ENCODE assay signal across 11 mouse cellular contexts in genomic region chr1:64192736-64193135, GRCm38 (mm10).
DNase-seq lines count a peak whose midpoint lies in the region; ATAC-seq and TF ChIP-seq lines count a peak whose summit lies in the region.
"Had no signal": no experiment of that assay in that cellular context is flagged by ENCODE, and none has a peak within 500 bp of the region (broad histone marks: within the 10 kb centered on the region; RNA-seq: fewer than 3 reads in every experiment).

No protein-coding gene starts in this region.

- H3K9me3 ChIP-seq in heart, embryonic 12.5 days (replicated peaks), result no peaks in the 10 kb centered on the region
- no peaks in the 10 kb centered on the region for H3K9me3 ChIP-seq in forebrain, postnatal 0 days (ENCODE audit: low read length)

- no peak for TF ChIP-seq CTCF in heart, adult 2 months (IDR thresholded peaks at IDR 0.05)
- TF ChIP-seq CTCF in layer of hippocampus, adult 2 months (conservative IDR thresholded peaks at IDR 0.05), result no peak
- TF ChIP-seq CTCF in forebrain, postnatal 0 days (IDR thresholded peaks at IDR 0.05; ENCODE audit: low read depth), result no peak

- WGBS in heart, adult 2 months, result 72% methylated on average over 3 of the region's 3 CpGs
- 75% methylated on average over 3 of the region's 3 CpGs for WGBS in heart, embryonic 12.5 days
- WGBS in forebrain, postnatal 0 days, result 65% methylated on average over 3 of the region's 3 CpGs

- no peak for TF ChIP-seq POLR2A in heart, adult 2 months (IDR thresholded peaks at IDR 0.05; ENCODE audit: insufficient read depth, low read depth, low read length)

- H3K79me2 ChIP-seq in heart, adult 2 months (replicated peaks; ENCODE audit: control insufficient read depth, insufficient read depth, low read length), result no peaks in the 10 kb centered on the region

- DNase-seq in heart, adult 2 months, result no peak
- no peak for DNase-seq in layer of hippocampus, adult 2 months (ENCODE audit: low spot score in 2 of 2)
- DNase-seq in layer of hippocampus, adult 9-10 months (ENCODE audit: low spot score), result no peak
- no peak for DNase-seq in forebrain, postnatal 0 days
- DNase-seq in thymus, postnatal 36 days, result no peak
- no peak for DNase-seq in left cerebral cortex, adult 8-10 months (ENCODE audit: low spot score in 2 of 2)

- H3K27me3 ChIP-seq in heart, adult 2 months (ENCODE audit: control insufficient read depth, insufficient read depth, low read length), result no peaks in the 10 kb centered on the region
- no peaks in the 10 kb centered on the region for H3K27me3 ChIP-seq in heart, embryonic 12.5 days (replicated peaks)
- H3K27me3 ChIP-seq in forebrain, postnatal 0 days (ENCODE audit: insufficient read depth, low read length), result no peaks in the 10 kb centered on the region

- H3K36me3 ChIP-seq in heart, adult 2 months (ENCODE audit: control insufficient read depth, insufficient read depth, low read length), result 0 out of 2 replicates have a peak, but pooled peaks cover 2% of the 10 kb centered on the region
- no peaks in the 10 kb centered on the region for H3K36me3 ChIP-seq in heart, embryonic 12.5 days
- no peaks in the 10 kb centered on the region for H3K36me3 ChIP-seq in forebrain, postnatal 0 days (ENCODE audit: insufficient read depth)

- 0 out of 2 replicates have a peak overlapping the region, but pooled peaks have one; percentile 18 for H3K27ac ChIP-seq in heart, adult 2 months
- H3K27ac ChIP-seq in heart, embryonic 12.5 days (ENCODE audit: poor library complexity, severe bottlenecking), result no peak overlapping the region
- peak overlapping the region; percentile 56 for H3K27ac ChIP-seq in layer of hippocampus, adult 2 months
- H3K27ac ChIP-seq in brown adipose tissue, adult 24 weeks (replicated peaks; ENCODE audit: low read depth, low read length), result peak overlapping the region; percentile 0; the same call in 1 of the 2 replicates
- H3K27ac ChIP-seq in forebrain, postnatal 0 days (ENCODE audit: low read depth, low read length), result peak overlapping the region; percentile 9; the same call in 1 of the 2 replicates
- H3K27ac ChIP-seq: liver, embryonic 14.5 days had no signal

- ATAC-seq in heart, embryonic 12.5 days (ENCODE audit: insufficient number of reproducible peaks, low FRiP score), result no peak
- ATAC-seq in forebrain, postnatal 0 days, result no peak

- H3K4me2 ChIP-seq in heart, embryonic 12.5 days, result no peak overlapping the region
- no peak overlapping the region for H3K4me2 ChIP-seq in forebrain, postnatal 0 days (ENCODE audit: low read depth)
- H3K4me2 ChIP-seq: heart, embryonic 11.5 days had no signal

- H3K9ac ChIP-seq in heart, adult 2 months (ENCODE audit: low read depth, low read length), result no peak overlapping the region
- no peak overlapping the region for H3K9ac ChIP-seq in heart, embryonic 12.5 days
- H3K9ac ChIP-seq in forebrain, postnatal 0 days, result no peak overlapping the region
- H3K9ac ChIP-seq: liver, embryonic 14.5 days had no signal

- H3K4me3 ChIP-seq in heart, adult 2 months, result no peak overlapping the region
- H3K4me3 ChIP-seq in heart, embryonic 12.5 days, result no peak overlapping the region
- H3K4me3 ChIP-seq in layer of hippocampus, adult 2 months, result no peak overlapping the region
- no peak overlapping the region for H3K4me3 ChIP-seq in brown adipose tissue, adult 24 weeks (ENCODE audit: insufficient read depth, low read depth, low read length)
- no peak overlapping the region for H3K4me3 ChIP-seq in forebrain, postnatal 0 days (ENCODE audit: low read depth, low read length)
- H3K4me3 ChIP-seq: myocyte had no signal

- H3K4me1 ChIP-seq in heart, adult 2 months (ENCODE audit: control insufficient read depth, insufficient read depth, low read length), result peaks cover 9% of the 10 kb centered on the region
- peaks cover 21% of the 10 kb centered on the region for H3K4me1 ChIP-seq in heart, embryonic 12.5 days (replicated peaks)
- peaks cover 18% of the 10 kb centered on the region for H3K4me1 ChIP-seq in brown adipose tissue, adult 24 weeks (ENCODE audit: control insufficient read depth, insufficient read depth, insufficient read length, low read length)
- H3K4me1 ChIP-seq in forebrain, postnatal 0 days (ENCODE audit: insufficient read depth), result peaks cover 27% of the 10 kb centered on the region

- TF ChIP-seq EP300 in heart, adult 2 months (IDR thresholded peaks at IDR 0.05; ENCODE audit: insufficient read depth, low read depth, low read length), result no peak

- intact Hi-C loops in heart, adult 2 months (cut with DNase I), result loop anchor here (5.0 kb wide), 2 partner anchors 50 to 70 kb away; partner anchors contain the start of gene Klf7
